ENCODE assay signal across 8 mouse cellular contexts in the genomic region with DNA sequence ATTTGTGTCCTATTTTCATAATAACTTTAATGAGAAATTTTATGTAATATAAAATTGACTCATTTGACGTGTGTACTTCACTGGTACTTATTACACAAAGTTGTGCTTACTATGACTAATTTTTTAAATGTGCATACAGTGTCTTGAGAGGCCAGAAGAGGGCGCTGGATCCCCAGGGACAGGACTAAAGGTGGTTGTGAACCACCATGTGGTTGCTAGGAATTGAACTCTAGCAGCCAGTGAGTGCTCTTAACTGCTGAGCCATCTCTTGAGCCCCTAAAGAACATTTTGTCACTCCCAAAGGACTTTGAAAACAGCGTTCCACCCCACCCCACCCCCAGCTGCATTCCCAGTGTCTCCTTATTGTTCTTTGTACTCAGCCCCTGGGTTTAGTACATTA.
DNase-seq lines count a peak whose midpoint lies in the region; TF ChIP-seq lines count a peak whose summit lies in the region.

No protein-coding gene starts in this region.

- H3K4me1 ChIP-seq in spleen, adult 2 months (ENCODE audit: control insufficient read depth, insufficient read depth, insufficient read length), result peaks cover 9% of the 10 kb centered on the region

- peak; percentile 46; the same call in 1 of the 2 replicates for TF ChIP-seq CTCF in spleen, adult 2 months (IDR thresholded peaks at IDR 0.05; ENCODE audit: extremely low read depth, insufficient read depth, insufficient read length, insufficient replicate concordance)

- WGBS in spleen, adult 2 months, result 60% methylated on average over 3 of the region's 3 CpGs

- H3K36me3 ChIP-seq in spleen, adult 2 months (ENCODE audit: control insufficient read depth, insufficient read depth, low read length), result no peaks in the 10 kb centered on the region

- H3K4me3 ChIP-seq in spleen, adult 2 months (ENCODE audit: extremely low read depth, insufficient read depth, insufficient read length), result no peak overlapping the region

- no peak overlapping the region for H3K27ac ChIP-seq in spleen, adult 2 months (ENCODE audit: insufficient read depth, low read length)

- H3K27me3 ChIP-seq in spleen, adult 2 months (ENCODE audit: control insufficient read depth, insufficient read depth, low read length), result no peaks in the 10 kb centered on the region

- TF ChIP-seq POLR2A in spleen, adult 2 months (IDR thresholded peaks at IDR 0.05; ENCODE audit: low read depth, low read length), result no peak

- peak; percentile 69 for DNase-seq in gastrocnemius, adult 18-20 months (ENCODE audit: low spot score)
- no peak for DNase-seq in gastrocnemius, adult 8-10 months (ENCODE audit: low spot score in 2 of 2)
- DNase-seq in urinary bladder, postnatal 14 days (ENCODE audit: low spot score), result peak; percentile 61
- DNase-seq in urinary bladder, adult 18-20 months (ENCODE audit: low spot score in 2 of 2), result no peak
- peak; percentile 63 to 65 for DNase-seq in cerebellum, postnatal 10 days
- peak; percentile 79 to 89 for DNase-seq in kidney, postnatal 36 days
- DNase-seq in spleen, adult 2 months (ENCODE audit: low read depth in 1 of 2, low spot score in 2 of 2), result peak in 1 of 2 experiments; percentile 66
- no peak for DNase-seq in layer of hippocampus, postnatal 36 days

Comparison
In these comparisons a context has a peak if more than half of its experiments do, and no peak if none do; other contexts are left out.
1. DNase-seq: peak in gastrocnemius, adult 18-20 months (single experiment), urinary bladder, postnatal 14 days (single experiment), cerebellum, postnatal 10 days (2 of 2) and kidney, postnatal 36 days (2 of 2); none in gastrocnemius, adult 8-10 months (0 of 2), urinary bladder, adult 18-20 months (0 of 2) and layer of hippocampus, postnatal 36 days (0 of 2).